Mouse (Mus musculus) kidney, postnatal 10 days (tissue): ENCODE data around the gene Sprr1a.
"Not testable (repeated sequence)": the region's sequence is repeated elsewhere in the genome, so short reads cannot be mapped to it uniquely, and the experiment has no call there.

Source experiments
- DNase-seq: peaks from one replicate; pipeline ENCODE4 v3.0.0; 2021; ENCODE audit warnings: mixed read lengths

Gene Sprr1a

GRCm38 (mm10) chr3:92485863-92486262 lies at the start of gene Sprr1a:
TSS of gene Sprr1a (minus strand) at chr3:92485895.
- DNase-seq = no peak

GRCm38 (mm10) chr3:92534411-92534810 lies 48.7 kb upstream of the Sprr1a start, which contains the start of gene 2310046K23Rik:
TSS of gene 2310046K23Rik (minus strand) at chr3:92534511.
- no peak for DNase-seq

- DNase-seq = peak; percentile 6
These were observed 26.6 kb upstream of the Sprr1a start for GRCm38 (mm10) chr3:92512325-92512724.

GRCm38 (mm10) chr3:92510786-92511185 lies 25.1 kb upstream of the Sprr1a start:
- peak; percentile 52 for DNase-seq

GRCm38 (mm10) chr3:92508185-92508584 lies 22.5 kb upstream of the Sprr1a start:
- DNase-seq = no peak

- DNase-seq = no peak
These were observed 17.8 kb upstream of the Sprr1a start for GRCm38 (mm10) chr3:92503528-92503927.

GRCm38 (mm10) chr3:92500393-92500792 lies 14.7 kb upstream of the Sprr1a start, which contains the start of gene Sprr4:
TSS of gene Sprr4 (minus strand) at chr3:92500493.
- no peak for DNase-seq

GRCm38 (mm10) chr3:92490262-92490661 lies 4.6 kb upstream of the Sprr1a start:
- DNase-seq = not testable (repeated sequence)

- DNase-seq = no peak
These were observed 612 bp upstream of the Sprr1a start for GRCm38 (mm10) chr3:92486307-92486706.

GRCm38 (mm10) chr3:92481249-92481648 lies 4.4 kb downstream of the Sprr1a start:
- DNase-seq = peak; percentile 8

- no peak for DNase-seq
These were observed 15.6 kb downstream of the Sprr1a start for GRCm38 (mm10) chr3:92470111-92470510.

GRCm38 (mm10) chr3:92467424-92467823 lies 18.3 kb downstream of the Sprr1a start:
- no peak for DNase-seq

- no peak for DNase-seq
These were observed 19.1 kb downstream of the Sprr1a start for GRCm38 (mm10) chr3:92466576-92466975.

GRCm38 (mm10) chr3:92458620-92459019 lies 27.1 kb downstream of the Sprr1a start, which contains the start of gene Sprr3:
TSS of gene Sprr3 (minus strand) at chr3:92458720.
- no peak for DNase-seq

- no peak for DNase-seq
These were observed 30.5 kb downstream of the Sprr1a start for GRCm38 (mm10) chr3:92455151-92455550.

- DNase-seq = no peak
These were observed 45.5 kb downstream of the Sprr1a start for GRCm38 (mm10) chr3:92440177-92440576.

- DNase-seq = no peak
These were observed 47.0 kb downstream of the Sprr1a start, which contains the start of gene Sprr1b for GRCm38 (mm10) chr3:92438689-92439088. TSS of gene Sprr1b (minus strand) at chr3:92438789.
